Mouse (Mus musculus): ENCODE measurements around the gene Mfsd13b.

- TF ChIP-seq CTCF (IDR thresholded peaks at IDR 0.05; ENCODE audit: low read depth, low read length) (no peak), POLR2A (IDR thresholded peaks at IDR 0.05; ENCODE audit: borderline replicate concordance, low read depth, low read length) (no peak)
Observed at GRCm38 (mm10) chr7:120980041-120980440, 2.3 kb upstream of the Mfsd13b start.
